Mouse (Mus musculus) megakaryocyte, embryonic 14.5 days (primary cell): Measurements from ENCODE around the gene Jaml.

Source experiments
- FLI1 ChIP-seq: IDR thresholded peaks from 2 replicates; pipeline ENCODE4 v1.6.1; 2012; ENCODE audit warnings: low read length, inconsistent platforms, mixed read lengths
- GATA1 ChIP-seq: IDR thresholded peaks from 3 replicates; pipeline ENCODE4 v1.6.1; 2012; ENCODE audit warnings: mixed read lengths, low read length, inconsistent platforms, borderline replicate concordance

- TF ChIP-seq GATA1: no peak
- TF ChIP-seq FLI1: no peak
Observed at GRCm38 (mm10) chr9:45139082-45139481, 60.1 kb downstream of the Jaml start.
